Mouse (Mus musculus) bone marrow macrophage, adult 2 months (primary cell): ENCODE measurements at regions not wholly inside any gene's neighbourhood (a gene's known extent, or its start where the extent isn't known, plus 50 kb on each side); places are given as distances from the start of the nearest gene placed in this dataset.

Experiments
- CTCF ChIP-seq: IDR thresholded peaks from 2 replicates; pipeline ENCODE4 v1.5.1; 2012; ENCODE audit warnings: low read depth, mild to moderate bottlenecking, low read length, moderate library complexity
- POLR2A ChIP-seq: IDR thresholded peaks from 2 replicates; pipeline ENCODE4 v1.6.1; 2012; ENCODE audit warnings: mild to moderate bottlenecking, low read depth, low read length, borderline replicate concordance

DNA sequence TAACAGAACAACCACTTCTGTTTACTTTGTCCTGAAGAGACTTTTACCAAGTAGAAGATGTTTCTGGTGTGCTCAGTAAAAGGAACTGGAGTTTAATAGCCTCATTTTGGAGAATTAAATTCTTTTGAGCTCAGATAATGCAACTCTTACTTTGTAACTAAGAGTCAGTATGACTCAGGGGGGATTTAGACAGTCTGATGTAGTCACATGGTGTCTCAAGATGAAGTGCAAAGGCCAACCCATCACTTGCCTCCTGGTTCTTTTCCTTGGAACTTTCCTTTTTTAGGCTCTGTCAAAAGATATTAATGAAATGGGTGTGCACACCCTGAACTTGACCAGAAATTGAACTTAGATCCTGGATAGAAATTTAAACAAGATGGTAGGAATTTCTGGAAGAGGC lies 267.4 kb downstream of the Plod2 start:
- TF ChIP-seq CTCF, result no peak
- TF ChIP-seq POLR2A, result no peak
